Mouse (Mus musculus): ENCODE results near the gene Ppara. TPM values are rescaled to one million over a fixed set of nuclear protein-coding genes. Genes with fewer than 3 reads are reported as not detected.

Ppara gene
- polyA plus RNA-seq, 1 experiment = 1.1 TPM

GRCm38 (mm10) chr15:85840983-85841382, 106.2 kb downstream of the Ppara start:
- 72% methylated on average over 6 of the region's 6 CpGs for WGBS
- Histone ChIP-seq H3K27ac (ENCODE audit: control insufficient read depth, insufficient read depth, low read depth, low read length, poor library complexity) (no peak overlapping the region), H3K4me3 (replicated peaks; ENCODE audit: control insufficient read depth, low read depth, low read length) (no peak overlapping the region), H3K4me1 (ENCODE audit: control insufficient read depth, insufficient read depth, low read length) (no peaks in the 10 kb centered on the region)
- no peak for TF ChIP-seq POLR2A (IDR thresholded peaks at IDR 0.05; ENCODE audit: borderline replicate concordance, control insufficient read depth, low read depth, low read length)
- TF ChIP-seq CTCF (IDR thresholded peaks at IDR 0.05; ENCODE audit: control insufficient read depth, insufficient read depth, low read length) = peak; percentile 37

- Histone ChIP-seq H3K4me1 (ENCODE audit: control insufficient read depth, insufficient read depth, low read length) (no peaks in the 10 kb centered on the region), H3K4me3 (replicated peaks; ENCODE audit: control insufficient read depth, low read depth, low read length) (no peak overlapping the region), H3K27ac (ENCODE audit: control insufficient read depth, insufficient read depth, low read depth, low read length, poor library complexity) (no peak overlapping the region)
- TF ChIP-seq POLR2A (IDR thresholded peaks at IDR 0.05; ENCODE audit: borderline replicate concordance, control insufficient read depth, low read depth, low read length) (no peak), CTCF (IDR thresholded peaks at IDR 0.05; ENCODE audit: control insufficient read depth, insufficient read depth, low read length) (no peak)
- 67% methylated on average over 5 of the region's 5 CpGs for WGBS
Observed at GRCm38 (mm10) chr15:85841796-85842360, 107.1 kb downstream of the Ppara start.

- no peak for TF ChIP-seq CTCF (IDR thresholded peaks at IDR 0.05; ENCODE audit: control insufficient read depth, insufficient read depth, low read length)
- no peak for TF ChIP-seq POLR2A (IDR thresholded peaks at IDR 0.05; ENCODE audit: borderline replicate concordance, control insufficient read depth, low read depth, low read length)
- H3K4me1 ChIP-seq (ENCODE audit: control insufficient read depth, insufficient read depth, low read length) = no peaks in the 10 kb centered on the region
- H3K4me3 ChIP-seq (replicated peaks; ENCODE audit: control insufficient read depth, low read depth, low read length) = no peak overlapping the region
- no peak overlapping the region for H3K27ac ChIP-seq (ENCODE audit: control insufficient read depth, insufficient read depth, low read depth, low read length, poor library complexity)
Observed at GRCm38 (mm10) chr15:85845071-85845470, 110.3 kb downstream of the Ppara start.

- H3K4me3 ChIP-seq (replicated peaks; ENCODE audit: control insufficient read depth, low read depth, low read length) = no peak overlapping the region
- H3K27ac ChIP-seq (ENCODE audit: control insufficient read depth, insufficient read depth, low read depth, low read length, poor library complexity) = no peak overlapping the region
- 82% methylated on average over 12 of the region's 12 CpGs for WGBS
- no peaks in the 10 kb centered on the region for H3K4me1 ChIP-seq (ENCODE audit: control insufficient read depth, insufficient read depth, low read length)
- no peak for TF ChIP-seq POLR2A (IDR thresholded peaks at IDR 0.05; ENCODE audit: borderline replicate concordance, control insufficient read depth, low read depth, low read length)
- TF ChIP-seq CTCF (IDR thresholded peaks at IDR 0.05; ENCODE audit: control insufficient read depth, insufficient read depth, low read length) = no peak
Observed at GRCm38 (mm10) chr15:85851656-85852392, 117.0 kb downstream of the Ppara start.

Other genes with a start within 250 kb of the Ppara start
- gene 7530416G11Rik, start 231.8 kb upstream of the Ppara start, polyA plus RNA-seq (2011; ENCODE audit: insufficient read depth, insufficient read length, low replicate concordance, missing spikeins) = not detected in 2 replicates
- not detected in 2 replicates for gene Wnt7b, start 152.5 kb upstream of the Ppara start, polyA plus RNA-seq (2011; ENCODE audit: insufficient read depth, insufficient read length, low replicate concordance, missing spikeins)
- 5.8 and 10.8 TPM in 2 replicates for gene Cdpf1, start 76.7 kb downstream of the Ppara start, polyA plus RNA-seq (2011; ENCODE audit: insufficient read depth, insufficient read length, low replicate concordance, missing spikeins)
- not detected in 2 replicates for gene Pkdrej, start 86.8 kb downstream of the Ppara start, polyA plus RNA-seq (2011; ENCODE audit: insufficient read depth, insufficient read length, low replicate concordance, missing spikeins)
- 2.4 and 2.9 TPM in 2 replicates for gene Ttc38, start 97.3 kb downstream of the Ppara start, polyA plus RNA-seq (2011; ENCODE audit: insufficient read depth, insufficient read length, low replicate concordance, missing spikeins)
- gene Gtse1, start 124.8 kb downstream of the Ppara start, polyA plus RNA-seq (2011; ENCODE audit: insufficient read depth, insufficient read length, low replicate concordance, missing spikeins) = 16.0 and 20.8 TPM in 2 replicates
- gene Trmu, start 144.3 kb downstream of the Ppara start, polyA plus RNA-seq (2011; ENCODE audit: insufficient read depth, insufficient read length, low replicate concordance, missing spikeins) = 15.3 and 40.4 TPM in 2 replicates

Data from bone marrow, adult 2 months (tissue).